Mouse (Mus musculus): ENCODE results near the gene 9130409I23Rik.

The 9130409I23Rik gene

DNA sequence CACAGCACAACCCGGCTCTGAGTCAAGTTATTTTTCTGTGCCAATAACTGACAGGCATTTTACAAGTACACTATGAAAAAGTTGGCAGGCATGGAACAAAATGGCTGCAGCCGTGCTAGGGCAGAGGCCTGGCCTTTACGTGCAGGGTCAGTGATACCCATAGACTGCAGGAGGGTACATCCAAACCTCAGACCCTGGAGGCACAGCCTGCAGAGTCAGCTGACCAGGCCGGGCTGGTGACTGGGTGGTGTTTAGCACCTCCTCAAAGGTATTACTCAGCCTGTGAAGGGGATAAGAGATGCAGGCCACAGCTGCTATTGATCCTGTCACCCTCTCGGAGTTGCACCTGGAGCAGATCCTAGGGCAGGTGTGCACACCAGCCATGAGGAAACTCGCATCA, at the start of gene 9130409I23Rik:
Gene 9130409I23Rik (plus strand): TSS at position 301 of the 400 bp plus-strand sequence.
- DNase-seq (ENCODE audit: low spot score) = no peak

DNA sequence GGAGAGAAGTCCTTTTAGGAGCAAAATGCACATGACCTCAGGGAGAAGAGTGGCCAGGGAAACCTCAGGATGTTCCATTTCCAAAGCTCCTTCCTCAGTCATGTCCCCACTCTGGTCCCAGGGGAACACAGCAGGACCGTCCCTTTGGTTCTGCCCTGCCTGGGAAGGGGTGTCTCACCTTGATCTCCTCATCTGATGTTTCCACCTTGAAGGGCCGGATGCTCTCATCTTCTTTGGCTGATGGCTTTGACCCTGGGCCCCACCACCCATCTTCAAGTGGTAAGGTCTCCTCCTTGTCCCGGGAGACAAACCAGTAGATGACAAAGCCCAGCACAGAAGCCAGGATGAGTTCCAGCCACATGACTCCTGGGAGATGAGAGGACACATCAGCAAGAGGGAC, 49.4 kb upstream of the 9130409I23Rik start:
- DNase-seq (ENCODE audit: low spot score) = no peak

DNA sequence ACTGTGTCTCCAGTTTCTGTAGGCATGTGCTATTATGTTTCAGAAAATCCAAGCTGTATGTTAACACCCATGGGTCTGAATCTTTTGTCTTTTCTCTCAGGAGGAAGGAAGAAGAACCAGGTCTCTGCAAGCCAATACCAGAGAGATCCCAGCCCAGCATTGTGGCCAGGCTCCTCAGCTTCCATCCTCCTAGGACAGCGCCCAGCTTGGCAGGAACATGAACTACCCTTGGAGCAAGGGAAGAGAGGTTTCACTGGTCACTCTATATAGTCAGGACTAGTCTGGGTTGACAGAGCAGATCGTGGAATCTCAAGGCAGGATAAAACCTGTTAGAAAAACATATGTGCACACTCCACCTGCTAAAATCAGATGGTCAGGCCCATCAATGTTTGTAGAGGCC, 47.2 kb upstream of the 9130409I23Rik start:
- no peak for DNase-seq (ENCODE audit: low spot score)

DNA sequence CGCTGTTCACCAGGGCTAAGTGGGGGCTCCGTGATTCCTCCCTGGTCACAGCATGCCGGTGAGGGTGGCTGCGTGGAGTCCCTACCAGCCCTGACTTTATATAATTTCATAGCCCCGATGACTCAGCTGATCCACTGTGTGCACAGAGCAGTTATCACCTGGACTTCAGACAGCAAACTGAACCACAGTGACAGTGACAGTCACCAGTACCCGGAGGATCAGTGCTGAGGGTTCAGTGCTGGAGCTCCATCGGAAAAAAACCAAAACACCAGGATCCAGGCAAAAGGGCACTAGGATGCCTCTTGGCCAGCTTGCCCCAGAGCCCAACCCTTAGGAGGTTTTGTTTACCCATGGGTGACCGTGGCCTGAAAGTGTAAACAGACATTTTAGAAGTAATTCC, 45.7 kb upstream of the 9130409I23Rik start:
- DNase-seq (ENCODE audit: low spot score) = no peak

DNA sequence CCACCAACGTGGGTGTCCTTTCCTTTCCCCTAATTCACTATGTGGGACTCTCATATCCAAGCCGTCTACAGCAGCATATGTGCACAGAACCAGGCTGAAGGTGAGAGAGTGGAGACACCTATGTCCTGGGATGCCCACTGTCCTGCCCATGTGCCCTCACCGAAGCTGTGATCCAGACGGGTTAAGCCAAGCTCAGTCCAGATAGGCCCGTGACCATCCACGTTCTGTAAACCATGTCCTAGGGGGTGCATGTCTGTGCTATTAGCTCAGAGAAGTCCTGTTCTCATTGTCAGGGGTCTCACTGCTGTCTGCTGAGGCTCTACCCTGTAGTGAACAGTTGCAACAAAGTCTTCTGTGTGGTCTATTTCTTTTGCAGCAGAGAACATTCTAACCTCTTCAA, 43.2 kb upstream of the 9130409I23Rik start:
- no peak for DNase-seq (ENCODE audit: low spot score)

DNA sequence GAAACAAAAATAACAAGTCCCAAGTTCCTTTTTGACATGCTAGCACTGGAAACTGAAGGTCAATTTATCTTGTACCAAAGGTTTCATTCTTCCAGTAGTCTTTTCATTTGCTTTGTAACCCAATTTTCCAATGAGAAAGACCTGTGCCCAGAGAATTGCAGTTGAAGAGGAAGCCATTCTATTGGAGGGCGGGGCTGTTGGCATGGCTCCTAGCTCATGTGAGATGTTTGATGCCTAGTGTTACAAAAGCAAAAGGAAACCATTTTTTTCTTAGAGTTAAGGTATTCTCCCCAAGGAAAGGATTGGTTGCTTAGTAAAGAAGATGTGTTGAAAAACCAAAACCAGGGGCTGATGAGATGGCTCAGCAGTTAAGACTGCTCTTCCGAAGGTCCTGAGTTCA, 42.8 kb upstream of the 9130409I23Rik start:
- no peak for DNase-seq (ENCODE audit: low spot score)

DNA sequence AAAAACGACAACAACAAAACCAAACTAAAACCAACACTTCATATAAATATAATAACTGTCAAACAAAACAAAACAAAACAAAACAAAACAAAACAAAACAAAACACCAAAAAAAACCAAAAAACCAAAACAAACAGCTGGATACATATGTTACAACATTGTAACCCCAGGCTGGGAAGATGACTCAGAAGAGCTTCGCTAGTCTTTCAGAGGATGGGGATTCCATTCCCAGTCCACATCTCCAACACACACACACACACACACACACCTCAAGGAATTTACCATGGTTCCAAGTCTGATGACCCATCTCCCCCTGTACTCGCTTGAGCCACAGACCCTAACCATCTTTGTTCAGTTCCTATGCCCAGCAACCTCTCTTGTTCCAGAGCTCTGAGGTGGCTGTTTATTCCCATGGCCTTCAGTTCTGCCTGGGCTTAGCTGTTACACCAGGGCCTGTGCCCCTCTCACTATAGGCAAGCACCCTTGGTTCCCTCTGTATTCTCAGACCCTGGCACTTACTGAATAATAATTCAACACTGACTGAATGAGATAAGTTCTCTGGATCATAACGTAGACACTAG, 41.9 kb upstream of the 9130409I23Rik start:
- DNase-seq (ENCODE audit: low spot score) = no peak

DNA sequence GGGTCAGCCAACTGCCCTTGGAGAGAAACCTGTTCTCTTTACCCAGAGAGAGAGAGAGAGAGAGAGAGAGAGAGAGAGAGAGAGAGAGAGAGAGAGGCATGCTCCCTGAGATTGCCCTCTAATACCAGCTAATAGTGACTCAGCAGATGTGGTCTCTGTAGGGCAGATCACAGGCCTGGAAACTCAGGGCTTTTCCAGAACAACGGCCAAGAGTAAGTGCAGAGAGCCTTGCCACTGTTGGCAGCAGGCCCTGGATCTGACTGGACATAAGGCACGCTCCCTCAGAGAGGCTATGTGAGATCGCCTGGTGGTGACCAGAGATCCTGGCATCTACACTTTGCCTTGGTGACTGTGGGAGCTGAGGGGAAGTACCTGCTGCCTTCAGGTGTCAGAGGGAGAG, 41.3 kb upstream of the 9130409I23Rik start:
- no peak for DNase-seq (ENCODE audit: low spot score)

DNA sequence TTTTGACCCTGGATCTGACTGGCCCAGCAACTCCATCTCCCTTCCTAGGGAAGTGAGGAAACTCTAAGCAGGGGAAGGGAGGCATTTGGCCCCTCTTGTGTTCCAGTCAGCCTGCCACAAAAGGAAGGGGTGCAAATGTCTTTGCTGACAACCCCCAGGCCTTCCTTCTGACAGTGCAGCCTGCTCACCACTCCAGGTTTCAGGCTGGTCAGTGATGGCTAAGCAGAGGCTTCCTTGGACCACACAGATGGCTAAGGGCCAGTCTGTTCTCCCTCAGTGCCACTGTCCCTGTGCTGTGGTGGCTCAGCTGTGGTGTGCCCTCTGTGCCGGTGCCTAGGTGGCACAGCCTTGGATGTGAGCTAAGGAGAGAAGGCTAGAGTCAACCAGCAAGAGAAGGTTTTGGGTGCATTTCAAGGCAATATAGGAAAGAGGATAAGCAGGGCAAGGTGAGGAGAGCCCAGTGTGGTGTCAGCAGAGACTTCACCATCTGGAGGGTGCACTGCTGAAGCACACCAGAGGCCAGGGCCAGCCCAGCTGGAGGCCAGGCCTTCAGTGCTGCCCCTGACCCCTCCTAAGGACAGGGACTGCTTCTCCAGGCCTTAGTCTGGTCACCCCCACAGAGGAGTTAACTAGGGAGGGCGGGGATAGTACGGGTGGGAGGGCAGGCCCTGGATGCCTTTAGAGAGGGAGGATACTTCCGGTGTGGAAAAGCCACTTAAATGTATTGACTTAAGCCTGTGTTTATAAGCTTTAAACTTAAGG, 40.7 kb upstream of the 9130409I23Rik start:
- DNase-seq (ENCODE audit: low spot score) = no peak

DNA sequence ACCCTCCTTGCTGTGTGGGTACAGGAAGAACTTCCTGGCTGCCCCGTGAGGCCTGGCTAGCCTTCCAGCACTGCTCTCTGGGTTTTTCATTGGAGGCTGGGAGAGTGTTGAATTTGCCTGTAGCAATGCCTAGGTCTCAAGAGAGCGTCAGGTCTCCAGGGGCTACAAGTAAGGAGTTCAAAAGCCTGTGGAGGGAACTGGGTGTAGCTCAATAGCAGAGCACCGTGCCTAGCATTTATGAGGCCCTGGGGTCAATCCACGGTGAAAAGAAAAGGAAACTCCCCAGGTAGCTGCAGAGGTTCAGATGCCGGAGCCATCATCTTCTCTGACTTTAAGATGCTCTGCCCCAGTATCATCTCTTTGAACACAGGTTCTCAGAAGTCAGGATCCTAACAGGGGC, 39.4 kb upstream of the 9130409I23Rik start:
- no peak for DNase-seq (ENCODE audit: low spot score)

DNA sequence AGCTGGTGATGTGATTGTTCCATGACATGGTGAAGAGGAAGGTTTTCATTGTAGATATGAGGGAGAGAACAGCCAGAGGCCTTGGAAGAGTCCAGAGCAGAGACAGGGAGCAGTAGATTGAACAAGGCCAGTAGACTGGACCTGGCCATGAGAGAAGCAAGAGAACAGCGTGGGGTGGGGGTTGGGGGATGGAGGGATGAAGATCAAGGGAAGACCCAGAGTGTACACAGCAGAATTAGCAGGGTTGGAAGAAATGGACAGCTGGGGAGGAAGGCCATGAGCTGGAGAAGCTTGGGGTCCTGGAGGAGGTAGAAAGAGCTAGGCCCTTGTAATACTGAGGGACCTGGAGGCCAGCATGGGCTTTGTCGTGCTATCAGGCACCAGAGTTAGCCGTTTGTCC, 38.6 kb upstream of the 9130409I23Rik start:
- no peak for DNase-seq (ENCODE audit: low spot score)

DNA sequence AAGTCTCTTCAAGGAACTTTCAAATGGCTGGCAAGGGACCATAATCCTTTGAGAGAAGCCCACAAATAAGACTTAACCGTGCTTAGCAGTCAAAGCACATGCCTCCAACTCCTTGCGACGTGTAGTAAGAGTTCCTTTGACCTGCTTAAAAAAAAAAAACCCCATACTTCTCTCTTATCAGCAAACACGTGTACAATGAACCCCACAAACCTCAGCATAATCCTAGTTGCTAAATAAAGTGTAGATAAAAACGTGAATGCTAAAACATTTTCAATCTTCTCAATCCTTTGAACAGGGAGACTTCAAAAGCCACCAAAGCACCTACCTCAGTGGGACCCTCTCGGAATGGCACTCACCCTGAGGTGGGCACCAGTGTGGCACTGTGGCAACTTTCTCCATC, 37.6 kb upstream of the 9130409I23Rik start:
- DNase-seq (ENCODE audit: low spot score) = no peak

DNA sequence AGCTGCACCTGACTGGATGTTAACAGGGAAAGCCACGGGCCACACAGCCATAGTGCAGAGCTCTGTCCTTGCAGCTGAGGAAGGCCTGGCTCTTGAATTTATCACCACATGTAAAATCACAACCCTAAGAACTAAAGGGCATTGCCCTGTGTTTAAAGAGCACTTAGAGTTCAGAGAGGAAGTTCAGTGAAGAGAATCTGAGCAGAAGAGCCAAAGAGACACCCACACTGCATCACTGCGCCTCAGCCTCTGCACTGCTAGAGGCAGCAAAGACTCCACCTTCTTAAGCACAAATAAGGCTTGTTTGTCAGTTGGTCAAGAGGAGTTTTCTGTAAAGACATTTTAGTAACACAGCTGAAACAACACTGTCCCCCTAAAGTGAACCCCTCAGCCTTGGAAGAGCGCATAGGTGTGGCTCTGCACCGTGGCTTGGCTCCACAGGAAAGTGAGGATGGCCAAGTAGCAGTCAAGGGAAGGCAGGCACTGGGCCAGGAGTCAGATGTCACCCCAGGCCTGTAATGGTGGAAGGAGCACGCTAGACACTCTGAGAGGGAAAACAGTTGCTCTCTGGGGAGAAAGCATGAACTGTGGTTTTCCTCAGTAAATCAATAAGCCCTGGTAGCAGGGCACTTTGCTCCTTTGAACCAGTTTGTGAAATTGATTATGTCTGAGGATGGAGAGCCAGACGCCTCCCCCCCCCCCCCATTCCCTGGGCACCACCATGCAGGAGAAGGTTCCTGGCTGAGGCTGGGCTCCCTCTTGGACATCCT, 36.1 kb upstream of the 9130409I23Rik start:
- peak; percentile 64 for DNase-seq (ENCODE audit: low spot score)

DNA sequence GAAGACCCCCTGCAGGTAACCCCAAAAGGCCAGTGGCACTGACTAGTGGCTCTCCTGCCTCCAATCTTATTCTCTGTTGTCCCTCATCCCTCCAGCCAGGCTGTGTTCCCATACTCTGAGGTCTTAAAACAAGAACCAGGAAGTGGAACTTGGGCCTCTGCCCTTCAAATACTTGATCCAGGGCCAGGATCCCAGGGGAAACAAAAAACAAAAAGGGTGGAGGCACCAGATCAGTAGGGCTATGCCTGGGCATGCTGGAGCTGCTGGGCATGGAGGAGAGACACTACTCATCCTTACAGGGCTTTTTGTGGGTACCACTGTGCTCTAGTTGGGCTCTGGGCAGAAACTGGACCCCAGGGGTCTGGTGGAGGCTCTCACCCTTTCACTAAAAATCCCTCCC, 35.5 kb upstream of the 9130409I23Rik start:
- DNase-seq (ENCODE audit: low spot score) = peak; percentile 74

DNA sequence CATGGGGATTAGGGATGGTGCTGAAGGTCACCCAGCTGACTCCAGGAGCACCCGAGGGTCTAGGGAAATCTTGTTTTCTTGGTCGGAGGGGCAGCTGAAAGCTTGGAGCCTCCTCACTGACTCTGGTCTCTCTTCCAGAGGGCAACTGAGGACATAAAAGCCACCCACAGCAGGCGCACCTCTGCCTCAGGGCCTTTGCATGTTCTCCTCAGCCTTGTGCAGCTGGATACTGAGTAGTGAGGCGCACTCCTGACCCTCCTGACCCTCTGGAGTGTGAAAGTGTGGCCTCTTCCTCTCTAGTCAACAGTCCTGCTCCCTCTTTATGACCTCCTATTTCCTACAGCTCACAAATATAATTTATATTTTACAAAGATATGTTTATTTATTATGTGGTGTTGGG, 35.0 kb upstream of the 9130409I23Rik start:
- DNase-seq (ENCODE audit: low spot score) = no peak

DNA sequence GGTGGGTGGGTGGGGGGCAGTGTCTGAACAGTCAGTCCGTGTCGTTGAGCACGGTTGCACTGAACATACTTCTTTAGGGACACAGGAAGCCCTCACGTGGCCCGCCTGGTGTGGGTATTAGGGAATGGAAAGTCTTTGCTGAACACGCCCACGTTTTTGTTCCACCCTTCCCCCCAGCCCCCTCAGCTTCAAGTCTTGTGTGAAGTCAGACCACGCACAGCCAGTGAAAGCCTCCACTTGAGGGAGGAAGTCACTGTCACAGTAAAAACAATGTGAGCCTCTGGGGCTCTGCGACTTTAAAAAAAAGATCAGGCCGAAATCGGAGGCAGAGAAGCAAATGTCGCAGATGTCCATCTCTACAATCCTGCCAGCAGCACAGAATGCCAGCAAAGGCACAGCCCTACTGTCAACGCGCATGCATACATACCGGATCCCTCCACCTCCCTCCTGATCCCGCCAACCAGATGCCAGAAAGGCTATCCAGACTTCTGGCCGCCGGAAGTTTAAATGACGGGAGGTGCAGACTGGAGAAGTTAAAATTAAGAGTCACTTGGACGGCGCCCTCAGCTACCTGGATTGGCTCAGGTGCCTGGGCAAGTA, 34.4 kb upstream of the 9130409I23Rik start:
- peak; percentile 33 for DNase-seq (ENCODE audit: low spot score)

DNA sequence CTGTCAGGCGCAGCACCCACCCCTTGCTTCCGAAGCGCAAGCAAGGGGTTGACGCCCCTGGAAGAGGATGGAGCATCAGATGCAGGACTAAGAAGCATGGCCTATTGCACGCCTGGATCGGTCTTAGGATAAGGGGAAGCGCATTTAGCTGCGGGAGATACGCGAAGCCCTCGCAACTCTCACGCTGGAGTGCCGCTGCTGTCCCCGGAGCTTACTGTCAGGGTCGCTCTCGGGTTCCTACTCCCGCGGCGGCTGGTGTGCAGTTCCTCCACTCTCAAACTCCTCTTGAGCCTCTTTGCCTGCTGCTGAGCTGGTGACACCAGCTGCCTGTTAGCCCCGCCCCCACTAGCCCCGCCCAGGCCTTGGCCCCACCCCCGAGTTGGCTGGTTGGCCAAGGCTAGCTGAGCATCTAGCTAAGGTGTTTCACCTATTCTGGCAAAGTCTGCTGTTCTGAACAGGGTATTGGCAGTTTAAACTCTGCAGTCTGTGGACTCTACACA, 33.8 kb upstream of the 9130409I23Rik start:
- peak; percentile 78 for DNase-seq (ENCODE audit: low spot score)

DNA sequence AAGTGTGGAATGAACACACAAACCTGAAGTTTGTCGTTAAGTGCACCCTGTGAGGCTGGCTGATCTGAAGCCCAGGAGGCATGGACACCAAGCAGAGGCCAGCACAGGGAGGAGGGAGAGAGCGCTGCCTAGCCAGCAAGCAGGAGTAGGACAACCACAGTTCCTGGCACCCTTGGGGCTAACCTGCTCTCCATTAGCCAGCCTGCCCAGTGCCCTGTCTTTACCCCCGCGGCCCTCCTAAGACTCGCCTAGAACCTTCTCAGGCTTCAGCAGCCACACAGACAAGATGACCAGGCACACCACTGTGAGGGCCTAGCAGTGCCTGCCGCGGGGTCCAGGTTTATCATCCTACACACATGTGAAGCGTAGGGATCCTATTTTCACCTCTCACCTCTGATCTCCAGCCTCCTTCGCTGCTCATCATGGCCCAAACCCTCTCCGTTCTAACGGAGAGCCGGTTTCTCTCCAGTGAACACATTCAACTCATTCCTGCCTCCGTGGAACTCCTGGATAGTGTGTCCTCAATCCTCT, 33.1 kb upstream of the 9130409I23Rik start:
- DNase-seq (ENCODE audit: low spot score) = no peak

DNA sequence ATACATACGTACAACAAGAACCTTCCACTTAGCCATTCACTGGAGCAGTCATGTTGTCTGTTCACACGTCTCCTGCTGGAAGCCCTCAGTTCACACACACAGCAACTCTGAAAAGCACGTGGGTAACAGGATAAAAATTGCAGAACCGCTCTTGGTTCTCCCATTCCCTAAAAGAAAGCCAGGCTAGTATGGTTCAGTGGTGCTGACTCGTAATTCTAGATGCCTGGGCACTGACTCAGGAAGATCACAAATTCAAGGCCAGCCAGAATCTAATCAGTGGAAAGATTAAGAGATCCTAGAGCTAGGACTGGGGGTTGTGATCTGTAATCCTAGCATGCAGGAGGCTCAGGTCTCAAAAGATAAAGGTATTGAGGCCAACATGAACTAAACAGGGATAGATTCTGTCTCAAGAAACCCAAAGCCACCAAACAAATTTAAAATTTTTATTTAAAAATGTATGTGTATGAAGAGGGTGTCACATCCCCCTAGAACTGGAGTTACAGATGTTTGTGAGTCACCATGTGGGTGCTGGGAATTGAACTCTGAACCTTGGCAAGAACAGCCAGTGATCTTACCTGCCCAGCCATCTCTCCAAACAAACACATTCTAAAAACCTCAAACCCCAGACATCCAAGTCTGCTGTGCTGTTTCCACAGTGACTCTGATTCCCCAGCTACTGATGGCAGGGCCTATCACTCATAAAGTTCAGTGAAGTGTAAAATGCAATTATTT, 30.1 kb upstream of the 9130409I23Rik start, which contains the start of gene Ephx1:
Gene Ephx1 (minus strand): TSS at position 149 of the 732 bp plus-strand sequence.
- no peak for DNase-seq (ENCODE audit: low spot score)

DNA sequence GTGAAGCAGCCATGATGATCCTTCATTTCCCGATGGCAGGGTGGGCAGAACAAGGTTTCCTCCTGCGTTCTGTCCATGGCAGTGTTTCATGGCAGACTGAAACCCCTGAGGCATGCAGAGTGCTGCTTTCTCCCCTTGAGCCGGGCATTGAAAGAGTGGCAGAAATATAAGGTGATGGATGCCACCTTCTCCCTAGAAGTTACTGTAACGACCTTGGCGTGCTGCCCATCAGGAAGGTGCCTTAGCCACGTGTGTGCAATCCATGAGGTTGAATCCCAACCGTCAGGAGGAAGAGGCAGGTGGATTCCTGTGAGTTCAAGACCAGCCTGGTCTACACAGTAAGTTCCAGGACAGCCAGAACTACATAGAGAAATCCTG, 29.6 kb upstream of the 9130409I23Rik start:
- DNase-seq (ENCODE audit: low spot score) = no peak

DNA sequence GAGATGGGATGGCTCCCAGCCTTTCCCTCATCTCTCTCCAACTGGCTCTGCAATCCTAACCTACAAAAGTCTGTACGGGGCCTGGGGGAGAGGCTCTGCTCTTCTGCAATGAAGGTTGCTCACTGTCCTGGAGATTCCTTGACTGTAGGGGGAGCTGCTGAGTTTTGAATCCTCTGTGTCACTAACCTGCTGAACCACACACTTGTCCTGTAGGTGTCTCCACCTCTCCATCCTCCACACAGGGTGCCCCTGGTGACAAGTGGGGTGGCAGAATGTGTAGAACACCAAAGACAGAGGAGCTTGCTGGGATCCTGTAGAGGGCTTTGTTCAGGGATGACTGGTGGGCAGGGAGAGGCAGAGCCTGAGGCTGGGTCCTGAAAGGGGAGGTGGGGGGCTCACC, 28.8 kb upstream of the 9130409I23Rik start:
- DNase-seq (ENCODE audit: low spot score) = peak; percentile 63

Data from ovary, postnatal 14 days (tissue).